Mouse (Mus musculus): ENCODE measurements around the gene Fam189b.

The Fam189b gene

GRCm38 (mm10) chr3:89227307-89228179 is 44.6 kb downstream of the Fam189b start:
- DNase-seq (ENCODE audit: extremely low read depth, low read depth), result no peak

- peak; percentile 69 for DNase-seq (ENCODE audit: extremely low read depth, low read depth)
Observed at GRCm38 (mm10) chr3:89228180-89228549, 45.2 kb downstream of the Fam189b start.

DNA sequence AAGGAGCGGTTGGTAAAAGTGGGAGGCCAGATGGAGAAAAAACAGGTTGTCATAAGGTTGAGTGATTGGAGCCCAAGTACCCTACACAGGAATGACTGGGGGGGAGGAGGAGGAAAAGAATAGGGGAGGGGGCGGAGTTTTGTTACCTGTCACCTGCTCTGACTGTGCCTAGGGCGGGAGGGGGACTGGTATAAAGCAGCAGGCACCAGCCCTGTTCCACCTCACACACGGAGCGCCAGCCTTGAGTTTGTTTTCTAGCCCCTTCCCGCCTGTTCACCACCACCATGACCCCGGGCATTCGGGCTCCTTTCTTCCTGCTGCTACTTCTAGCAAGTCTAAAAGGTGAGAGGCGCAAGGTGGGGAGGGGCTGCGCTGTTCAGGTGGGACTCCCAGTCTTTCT is 45.9 kb downstream of the Fam189b start, which contains the start of gene Muc1:
Muc1 (plus strand) TSS at position 222 of the 400 bp plus-strand sequence.
- DNase-seq (ENCODE audit: extremely low read depth, low read depth), result no peak

- DNase-seq (ENCODE audit: extremely low read depth, low read depth), result no peak
Observed at GRCm38 (mm10) chr3:89229276-89229675, 46.3 kb downstream of the Fam189b start.

DNA sequence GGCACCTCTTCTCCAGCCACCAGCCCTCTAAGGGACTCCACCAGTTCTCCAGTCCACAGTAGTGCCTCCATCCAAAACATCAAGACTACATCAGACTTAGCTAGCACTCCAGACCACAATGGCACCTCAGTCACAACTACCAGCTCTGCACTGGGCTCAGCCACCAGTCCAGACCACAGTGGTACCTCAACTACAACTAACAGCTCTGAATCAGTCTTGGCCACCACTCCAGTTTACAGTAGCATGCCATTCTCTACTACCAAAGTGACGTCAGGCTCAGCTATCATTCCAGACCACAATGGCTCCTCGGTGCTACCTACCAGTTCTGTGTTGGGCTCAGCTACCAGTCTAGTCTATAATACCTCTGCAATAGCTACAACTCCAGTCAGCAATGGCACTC is 47.6 kb downstream of the Fam189b start:
- no peak for DNase-seq (ENCODE audit: extremely low read depth, low read depth)

GRCm38 (mm10) chr3:89231345-89231744 is 48.4 kb downstream of the Fam189b start:
- DNase-seq (ENCODE audit: extremely low read depth, low read depth), result no peak

DNA sequence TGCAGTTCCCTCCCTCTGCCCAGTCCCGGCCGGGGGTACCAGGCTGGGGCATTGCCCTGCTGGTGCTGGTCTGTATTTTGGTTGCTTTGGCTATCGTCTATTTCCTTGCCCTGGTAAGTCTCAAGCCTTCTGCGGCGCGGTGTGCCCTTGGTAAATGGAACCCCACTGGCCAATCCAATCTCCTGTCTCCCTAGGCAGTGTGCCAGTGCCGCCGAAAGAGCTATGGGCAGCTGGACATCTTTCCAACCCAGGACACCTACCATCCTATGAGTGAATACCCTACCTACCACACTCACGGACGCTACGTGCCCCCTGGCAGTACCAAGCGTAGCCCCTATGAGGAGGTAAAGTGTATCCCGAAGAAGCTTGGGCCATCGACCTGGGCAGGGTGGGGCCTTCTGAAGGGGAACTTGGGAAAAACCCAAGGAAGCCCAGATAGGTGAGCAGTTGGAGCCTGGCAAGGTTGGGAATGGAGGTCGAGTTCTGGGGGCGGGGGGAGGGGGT is 48.9 kb downstream of the Fam189b start:
- DNase-seq (ENCODE audit: extremely low read depth, low read depth), result no peak

DNA sequence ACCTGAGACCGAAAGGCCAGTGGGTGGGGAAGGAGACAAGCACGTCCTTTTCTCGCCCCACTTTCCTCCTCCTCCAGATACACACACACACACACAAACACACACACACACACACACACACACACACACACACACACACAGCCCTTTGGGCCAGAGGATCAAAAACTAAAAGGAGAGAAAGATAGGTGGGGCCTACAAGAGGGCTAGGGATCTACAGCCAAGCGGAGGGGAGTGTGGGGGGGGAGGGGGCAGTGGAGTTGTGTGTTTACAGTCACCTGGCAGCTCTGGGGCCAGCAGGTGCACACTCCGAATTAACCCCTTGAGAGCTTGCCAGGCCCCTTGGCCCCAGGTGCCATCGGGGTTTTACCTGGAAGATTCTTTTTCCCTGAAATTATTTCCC is 49.7 kb downstream of the Fam189b start:
- DNase-seq (ENCODE audit: extremely low read depth, low read depth), result no peak

- DNase-seq (ENCODE audit: extremely low read depth, low read depth), result no peak
Observed at GRCm38 (mm10) chr3:89233562-89234110, 50.7 kb downstream of the Fam189b start.

DNA sequence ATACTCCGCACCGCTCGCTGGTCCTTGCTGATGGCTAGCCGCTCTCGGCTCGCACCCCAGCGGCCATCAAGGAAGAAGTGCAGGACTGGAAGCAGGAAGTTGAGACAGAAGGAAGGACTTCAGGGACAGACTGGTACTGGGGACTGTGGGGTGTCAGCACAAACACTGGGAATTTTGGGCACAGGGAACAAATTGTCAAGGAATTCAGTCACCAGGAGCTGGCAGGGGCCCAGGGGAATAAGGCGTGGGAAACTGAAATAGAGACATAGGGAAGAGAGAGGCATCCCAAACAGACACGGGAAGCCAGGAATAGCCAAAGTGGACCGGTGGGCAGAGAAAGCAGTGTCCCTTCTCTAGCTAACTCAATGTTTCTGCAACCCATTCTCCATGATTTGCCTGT is 53.6 kb downstream of the Fam189b start:
- no peak for DNase-seq (ENCODE audit: extremely low read depth, low read depth)

GRCm38 (mm10) chr3:89237682-89238081 is 54.7 kb downstream of the Fam189b start:
- no peak for DNase-seq (ENCODE audit: extremely low read depth, low read depth)

- DNase-seq (ENCODE audit: extremely low read depth, low read depth), result no peak
Observed at GRCm38 (mm10) chr3:89238494-89238893, 55.6 kb downstream of the Fam189b start.

All from MEL-GATA-1-ER (cell line).